Mouse (Mus musculus): ENCODE data around the gene Serinc3. TPM values are rescaled to one million over a fixed set of nuclear protein-coding genes. Genes with fewer than 3 reads are reported as not detected.

Gene Serinc3
- polyA plus RNA-seq, 1 experiment from 2014 or later, result 31.4 TPM

GRCm38 (mm10) chr2:163670872-163671594, 26.1 kb upstream of the Serinc3 start:
- H3K4me1 ChIP-seq (replicated peaks; ENCODE audit: control insufficient read depth, insufficient read depth, low read length), result peaks cover 6% of the 10 kb centered on the region; the same call in 1 of the 2 replicates

DNA sequence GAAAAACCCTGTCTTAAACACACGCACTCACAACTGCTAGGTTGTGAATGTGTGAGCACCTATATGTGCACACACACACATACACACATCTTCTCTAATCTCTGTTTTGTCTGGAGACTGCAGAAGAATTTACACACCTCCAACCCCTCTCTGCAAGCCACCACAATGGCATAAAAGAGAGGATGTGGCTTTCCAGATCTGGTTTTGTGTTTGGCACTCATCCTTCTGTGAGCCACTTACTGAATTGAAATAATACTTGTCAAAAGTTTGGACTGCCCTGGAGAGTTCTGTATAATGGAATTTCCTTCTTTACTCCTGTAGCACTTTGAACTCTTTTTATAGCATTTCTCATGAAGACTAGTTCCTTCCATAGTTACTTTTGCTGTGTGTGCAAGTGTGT, 22.1 kb upstream of the Serinc3 start:
- 100% methylated on average over 1 of the region's 1 CpGs for WGBS

More at GRCm38 (mm10) chr2:163670872-163671594, 26.1 kb upstream of the Serinc3 start:
- no peak overlapping the region for H3K9ac ChIP-seq (replicated peaks; ENCODE audit: low read depth, low read length)
- no peaks in the 10 kb centered on the region for H3K36me3 ChIP-seq (ENCODE audit: control insufficient read depth, insufficient read depth)
- 93% methylated on average over 11 of the region's 11 CpGs for WGBS
- H3K27me3 ChIP-seq (replicated peaks; ENCODE audit: control insufficient read depth, insufficient read depth, low read length), result no peaks in the 10 kb centered on the region
- H3K27ac ChIP-seq (ENCODE audit: low read length), result no peak overlapping the region
- no peak for ATAC-seq
- no peak overlapping the region for H3K4me2 ChIP-seq (ENCODE audit: low read length)
- H3K4me3 ChIP-seq (replicated peaks; ENCODE audit: low read length), result no peak overlapping the region
- no peaks in the 10 kb centered on the region for H3K9me3 ChIP-seq (ENCODE audit: control insufficient read depth, low read length)

DNA sequence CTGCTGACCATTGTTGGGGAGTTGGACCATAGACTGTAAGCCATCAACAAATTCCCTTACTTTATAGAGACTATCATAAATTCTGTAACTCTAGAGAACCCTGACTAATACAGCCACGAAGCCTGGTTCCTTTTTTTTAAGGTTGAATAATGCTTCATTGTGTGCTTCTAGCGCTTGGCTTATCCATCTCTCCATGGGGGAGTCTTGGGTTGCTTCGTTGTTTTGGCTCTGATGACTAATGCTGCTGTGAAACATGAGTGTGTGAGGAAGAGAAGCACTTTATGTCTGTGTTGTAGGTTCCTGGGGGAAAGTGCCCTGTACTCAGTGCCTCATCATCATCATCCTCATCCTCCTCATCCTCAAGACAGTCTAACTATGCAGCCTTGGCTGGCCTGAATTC, 19.0 kb upstream of the Serinc3 start:
- H3K4me3 ChIP-seq (replicated peaks; ENCODE audit: low read length), result no peak overlapping the region
- 60% methylated on average over 3 of the region's 3 CpGs for WGBS
- H3K27me3 ChIP-seq (replicated peaks; ENCODE audit: control insufficient read depth, insufficient read depth, low read length), result no peaks in the 10 kb centered on the region
- no peak overlapping the region for H3K9ac ChIP-seq (replicated peaks; ENCODE audit: low read depth, low read length)
- no peaks in the 10 kb centered on the region for H3K36me3 ChIP-seq (ENCODE audit: control insufficient read depth, insufficient read depth)
- H3K4me2 ChIP-seq (ENCODE audit: low read length), result no peak overlapping the region
- peaks cover 7% of the 10 kb centered on the region for H3K4me1 ChIP-seq (replicated peaks; ENCODE audit: control insufficient read depth, insufficient read depth, low read length)
- no peaks in the 10 kb centered on the region for H3K9me3 ChIP-seq (ENCODE audit: control insufficient read depth, low read length)
- ATAC-seq, result no peak
- H3K27ac ChIP-seq (ENCODE audit: low read length), result no peak overlapping the region

More for the DNA sequence above, 22.1 kb upstream of the Serinc3 start:
- Histone ChIP-seq H3K27me3 (replicated peaks; ENCODE audit: control insufficient read depth, insufficient read depth, low read length) (no peaks in the 10 kb centered on the region), H3K9ac (replicated peaks; ENCODE audit: low read depth, low read length) (no peak overlapping the region), H3K4me1 (replicated peaks; ENCODE audit: control insufficient read depth, insufficient read depth, low read length) (no peaks in the 10 kb centered on the region), H3K27ac (ENCODE audit: low read length) (no peak overlapping the region), H3K4me3 (replicated peaks; ENCODE audit: low read length) (no peak overlapping the region), H3K4me2 (ENCODE audit: low read length) (no peak overlapping the region), H3K9me3 (ENCODE audit: control insufficient read depth, low read length) (no peaks in the 10 kb centered on the region), H3K36me3 (ENCODE audit: control insufficient read depth, insufficient read depth) (no peaks in the 10 kb centered on the region)
- no peak for ATAC-seq

- Histone ChIP-seq H3K27ac (ENCODE audit: low read length) (no peak overlapping the region), H3K36me3 (ENCODE audit: control insufficient read depth, insufficient read depth) (no peaks in the 10 kb centered on the region), H3K27me3 (replicated peaks; ENCODE audit: control insufficient read depth, insufficient read depth, low read length) (no peaks in the 10 kb centered on the region), H3K4me3 (replicated peaks; ENCODE audit: low read length) (no peak overlapping the region), H3K4me1 (replicated peaks; ENCODE audit: control insufficient read depth, insufficient read depth, low read length) (peaks cover 8% of the 10 kb centered on the region), H3K4me2 (ENCODE audit: low read length) (no peak overlapping the region), H3K9ac (replicated peaks; ENCODE audit: low read depth, low read length) (no peak overlapping the region), H3K9me3 (ENCODE audit: control insufficient read depth, low read length) (no peaks in the 10 kb centered on the region)
- no peak for ATAC-seq
- 77% methylated on average over 2 of the region's 2 CpGs for WGBS
Observed at GRCm38 (mm10) chr2:163662698-163663221, 17.8 kb upstream of the Serinc3 start.

- ATAC-seq, result no peak
- Histone ChIP-seq H3K4me1 (replicated peaks; ENCODE audit: control insufficient read depth, insufficient read depth, low read length) (peaks cover 8% of the 10 kb centered on the region), H3K36me3 (ENCODE audit: control insufficient read depth, insufficient read depth) (no peaks in the 10 kb centered on the region), H3K27ac (ENCODE audit: low read length) (no peak overlapping the region), H3K9ac (replicated peaks; ENCODE audit: low read depth, low read length) (no peak overlapping the region), H3K4me3 (replicated peaks; ENCODE audit: low read length) (no peak overlapping the region), H3K27me3 (replicated peaks; ENCODE audit: control insufficient read depth, insufficient read depth, low read length) (no peaks in the 10 kb centered on the region), H3K9me3 (ENCODE audit: control insufficient read depth, low read length) (no peaks in the 10 kb centered on the region), H3K4me2 (ENCODE audit: low read length) (no peak overlapping the region)
- WGBS, result 92% methylated on average over 5 of the region's 5 CpGs
Observed at GRCm38 (mm10) chr2:163662076-163662475, 17.1 kb upstream of the Serinc3 start.

GRCm38 (mm10) chr2:163661371-163661850, 16.5 kb upstream of the Serinc3 start:
- no peak overlapping the region for H3K4me2 ChIP-seq (ENCODE audit: low read length)
- H3K27ac ChIP-seq (ENCODE audit: low read length), result no peak overlapping the region
- no peak overlapping the region for H3K4me3 ChIP-seq (replicated peaks; ENCODE audit: low read length)
- 69% methylated on average over 6 of the region's 6 CpGs for WGBS
- no peaks in the 10 kb centered on the region for H3K36me3 ChIP-seq (ENCODE audit: control insufficient read depth, insufficient read depth)
- H3K9me3 ChIP-seq (ENCODE audit: control insufficient read depth, low read length), result no peaks in the 10 kb centered on the region
- no peak overlapping the region for H3K9ac ChIP-seq (replicated peaks; ENCODE audit: low read depth, low read length)
- H3K27me3 ChIP-seq (replicated peaks; ENCODE audit: control insufficient read depth, insufficient read depth, low read length), result no peaks in the 10 kb centered on the region
- H3K4me1 ChIP-seq (replicated peaks; ENCODE audit: control insufficient read depth, insufficient read depth, low read length), result peaks cover 8% of the 10 kb centered on the region
- ATAC-seq, result no peak

DNA sequence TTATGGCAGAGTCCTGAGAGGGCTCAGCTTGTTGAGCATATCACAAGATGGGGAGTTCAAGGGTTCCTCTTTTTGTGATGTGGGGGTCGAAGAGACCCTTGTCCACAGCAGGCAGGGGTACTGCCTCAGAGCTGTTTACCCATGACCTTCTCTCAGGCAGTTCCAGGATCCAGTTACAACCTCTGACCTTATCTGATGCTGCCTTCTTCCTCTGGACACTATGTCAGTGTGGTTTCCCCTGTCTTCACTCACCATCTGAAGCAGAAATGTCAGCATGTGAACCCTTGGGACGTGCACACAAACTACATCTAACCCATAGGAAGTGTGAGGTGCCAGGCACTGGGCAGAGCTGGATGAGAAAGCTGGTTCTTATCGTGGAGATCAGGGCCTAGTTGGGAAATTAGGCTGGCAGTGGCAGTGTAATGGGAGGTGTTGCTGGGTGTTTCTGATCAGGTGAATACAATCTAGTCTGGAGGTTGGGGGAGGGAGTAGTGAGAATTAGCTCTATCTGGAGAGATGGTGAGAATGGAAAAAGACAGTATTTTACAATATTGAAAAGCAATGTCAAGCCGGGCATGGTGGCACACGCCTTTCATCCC, 15.3 kb upstream of the Serinc3 start:
- Histone ChIP-seq H3K9me3 (ENCODE audit: control insufficient read depth, low read length) (no peaks in the 10 kb centered on the region), H3K27ac (ENCODE audit: low read length) (no peak overlapping the region), H3K27me3 (replicated peaks; ENCODE audit: control insufficient read depth, insufficient read depth, low read length) (no peaks in the 10 kb centered on the region), H3K4me1 (replicated peaks; ENCODE audit: control insufficient read depth, insufficient read depth, low read length) (peaks cover 8% of the 10 kb centered on the region), H3K9ac (replicated peaks; ENCODE audit: low read depth, low read length) (no peak overlapping the region), H3K36me3 (ENCODE audit: control insufficient read depth, insufficient read depth) (no peaks in the 10 kb centered on the region), H3K4me2 (ENCODE audit: low read length) (no peak overlapping the region), H3K4me3 (replicated peaks; ENCODE audit: low read length) (no peak overlapping the region)
- 84% methylated on average over 5 of the region's 5 CpGs for WGBS
- no peak for ATAC-seq

DNA sequence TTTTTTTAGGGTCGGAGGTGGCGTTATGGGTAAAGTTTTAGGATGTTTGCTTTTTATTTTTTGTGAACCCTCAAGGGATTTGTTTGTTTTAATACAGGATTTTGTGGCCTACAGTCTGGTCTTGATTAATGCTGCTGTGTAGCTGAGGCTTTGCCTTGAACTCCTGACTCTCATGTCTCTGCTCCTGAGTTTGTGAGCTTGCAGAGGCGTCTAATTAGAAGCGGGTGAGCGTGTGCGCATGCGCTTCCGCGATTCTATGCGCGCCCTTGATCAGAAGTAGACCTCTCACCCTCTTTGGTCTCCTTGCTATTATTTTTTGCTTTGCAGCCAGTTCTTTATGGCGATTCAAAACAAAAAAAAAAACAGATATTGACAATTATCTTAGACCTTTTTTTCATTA, 14.5 kb upstream of the Serinc3 start:
- ATAC-seq, result no peak
- H3K27me3 ChIP-seq (replicated peaks; ENCODE audit: control insufficient read depth, insufficient read depth, low read length), result no peaks in the 10 kb centered on the region
- H3K4me3 ChIP-seq (replicated peaks; ENCODE audit: low read length), result peak overlapping the region; percentile 91; the same call in 1 of the 2 replicates
- H3K27ac ChIP-seq (ENCODE audit: low read length), result no peak overlapping the region
- H3K9me3 ChIP-seq (ENCODE audit: control insufficient read depth, low read length), result no peaks in the 10 kb centered on the region
- H3K36me3 ChIP-seq (ENCODE audit: control insufficient read depth, insufficient read depth), result no peaks in the 10 kb centered on the region
- H3K4me2 ChIP-seq (ENCODE audit: low read length), result peak overlapping the region; percentile 79
- no peak overlapping the region for H3K9ac ChIP-seq (replicated peaks; ENCODE audit: low read depth, low read length)
- 82% methylated on average over 12 of the region's 12 CpGs for WGBS
- peaks cover 8% of the 10 kb centered on the region for H3K4me1 ChIP-seq (replicated peaks; ENCODE audit: control insufficient read depth, insufficient read depth, low read length)

- H3K27me3 ChIP-seq (replicated peaks; ENCODE audit: control insufficient read depth, insufficient read depth, low read length), result no peaks in the 10 kb centered on the region
- no peaks in the 10 kb centered on the region for H3K9me3 ChIP-seq (ENCODE audit: control insufficient read depth, low read length)
- no peaks in the 10 kb centered on the region for H3K36me3 ChIP-seq (ENCODE audit: control insufficient read depth, insufficient read depth)
- no peak overlapping the region for H3K27ac ChIP-seq (ENCODE audit: low read length)
- no peak for ATAC-seq
- peaks cover 8% of the 10 kb centered on the region for H3K4me1 ChIP-seq (replicated peaks; ENCODE audit: control insufficient read depth, insufficient read depth, low read length)
- H3K4me2 ChIP-seq (ENCODE audit: low read length), result peak overlapping the region; percentile 79
- WGBS, result under 1% methylated on average over 8 of the region's 8 CpGs
- peak overlapping the region; percentile 89 for H3K9ac ChIP-seq (replicated peaks; ENCODE audit: low read depth, low read length)
- H3K4me3 ChIP-seq (replicated peaks; ENCODE audit: low read length), result peak overlapping the region; percentile 91
Observed at GRCm38 (mm10) chr2:163658941-163659340, 14.0 kb upstream of the Serinc3 start.

Data from forebrain, embryonic 16.5 days (tissue).